Mouse (Mus musculus) C2C12 (cell line): Measurements from ENCODE around the gene Chrnb4.

Experiments used
- CEBPB ChIP-seq: IDR thresholded peaks from one replicate; pipeline ENCODE4 v1.6.1; 2011; ENCODE audit warnings: low read depth, mild to moderate bottlenecking, control low read depth, moderate library complexity
- CTCF ChIP-seq: IDR thresholded peaks from one replicate; pipeline ENCODE4 v1.5.1; 2011; ENCODE audit not compliant: control insufficient read depth, insufficient read depth, insufficient read length
- MAX ChIP-seq: IDR thresholded peaks from one replicate; pipeline ENCODE4 v1.6.1; 2011; ENCODE audit warnings: mild to moderate bottlenecking, control low read depth
- MYOD1 ChIP-seq: IDR thresholded peaks from one replicate; pipeline ENCODE4 v1.6.1; 2011; ENCODE audit warnings: low read depth; ENCODE audit not compliant: control insufficient read depth, insufficient read length
- MYOG ChIP-seq: IDR thresholded peaks from one replicate; pipeline ENCODE4 v1.6.1; 2011; ENCODE audit not compliant: control insufficient read depth, insufficient read length; ENCODE audit errors: extremely low read depth
- USF1 ChIP-seq: IDR thresholded peaks from one replicate; pipeline ENCODE4 v1.6.1; 2011; ENCODE audit warnings: low read depth, mild to moderate bottlenecking, control low read depth, moderate library complexity

GRCm38 (mm10) chr9:55010588-55011350, 37.8 kb downstream of the Chrnb4 start:
- TF ChIP-seq USF1: no peak
- TF ChIP-seq CEBPB: no peak
- no peak for TF ChIP-seq CTCF
- TF ChIP-seq MYOD1: no peak
- TF ChIP-seq MAX: no peak
- TF ChIP-seq MYOG: no peak
